Mouse (Mus musculus): ENCODE measurements around the gene Mcm3ap. TPM values are rescaled to one million over a fixed set of nuclear protein-coding genes. Genes with fewer than 3 reads are reported as not detected.

Mcm3ap gene
- polyA plus RNA-seq, 1 experiment from 2014 or later: 67.5 TPM

GRCm38 (mm10) chr10:76486302-76486701 is 17.6 kb downstream of the Mcm3ap start:
- ATAC-seq (ENCODE audit: low FRiP score) (no peak), DNase-seq (ENCODE audit: low spot score) (no peak)
- Histone ChIP-seq H3K27ac (ENCODE audit: low read depth, low read length) (no peak overlapping the region), H3K4me2 (replicated peaks; ENCODE audit: low read depth, low read length) (no peak overlapping the region), H3K27me3 (ENCODE audit: control insufficient read depth, insufficient read depth, low read length) (no peaks in the 10 kb centered on the region), H3K36me3 (ENCODE audit: control insufficient read depth, insufficient read depth, low read length) (peaks cover 27% of the 10 kb centered on the region), H3K4me3 (ENCODE audit: low read depth, low read length) (no peak overlapping the region), H3K4me1 (replicated peaks; ENCODE audit: control insufficient read depth, insufficient read depth, low read length) (no peaks in the 10 kb centered on the region), H3K9me3 (ENCODE audit: control insufficient read depth, low read length) (no peaks in the 10 kb centered on the region), H3K9ac (ENCODE audit: low read depth, low read length) (no peak overlapping the region)
- WGBS: 100% methylated on average over 2 of the region's 2 CpGs

GRCm38 (mm10) chr10:76488265-76488664 is 19.5 kb downstream of the Mcm3ap start:
- ATAC-seq (ENCODE audit: low FRiP score): no peak
- H3K36me3 ChIP-seq (ENCODE audit: control insufficient read depth, insufficient read depth, low read length): peaks cover 27% of the 10 kb centered on the region; the same call in 1 of the 2 replicates
- H3K4me2 ChIP-seq (replicated peaks; ENCODE audit: low read depth, low read length): no peak overlapping the region
- H3K9me3 ChIP-seq (ENCODE audit: control insufficient read depth, low read length): no peaks in the 10 kb centered on the region
- 98% methylated on average over 8 of the region's 8 CpGs for WGBS
- H3K27me3 ChIP-seq (ENCODE audit: control insufficient read depth, insufficient read depth, low read length): no peaks in the 10 kb centered on the region
- no peak overlapping the region for H3K4me3 ChIP-seq (ENCODE audit: low read depth, low read length)
- DNase-seq (ENCODE audit: low spot score): no peak
- no peaks in the 10 kb centered on the region for H3K4me1 ChIP-seq (replicated peaks; ENCODE audit: control insufficient read depth, insufficient read depth, low read length)
- H3K27ac ChIP-seq (ENCODE audit: low read depth, low read length): no peak overlapping the region
- no peak overlapping the region for H3K9ac ChIP-seq (ENCODE audit: low read depth, low read length)

DNA sequence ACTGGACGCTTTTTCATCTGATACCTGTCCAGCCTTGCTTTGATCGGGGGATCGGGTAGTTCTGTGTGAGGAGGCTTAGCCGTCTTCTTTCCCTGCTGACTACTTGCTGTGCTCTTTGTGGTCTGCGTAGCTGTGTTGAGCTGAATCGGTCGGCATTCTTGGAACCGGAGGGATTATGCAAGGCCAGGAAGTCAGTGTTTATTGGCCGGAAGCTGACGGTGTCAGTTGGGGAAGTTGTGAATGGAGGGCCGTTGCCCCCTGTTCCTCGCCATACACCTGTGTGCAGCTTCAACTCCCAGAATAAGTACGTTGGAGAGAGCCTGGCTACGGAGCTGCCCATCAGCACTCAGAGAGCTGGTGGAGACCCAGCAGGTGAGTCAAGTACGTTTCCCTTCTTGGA is 20.5 kb downstream of the Mcm3ap start:
- Histone ChIP-seq H3K36me3 (ENCODE audit: control insufficient read depth, insufficient read depth, low read length) (peaks cover 23% of the 10 kb centered on the region; the same call in 1 of the 2 replicates), H3K9me3 (ENCODE audit: control insufficient read depth, low read length) (no peaks in the 10 kb centered on the region), H3K4me3 (ENCODE audit: low read depth, low read length) (no peak overlapping the region), H3K9ac (ENCODE audit: low read depth, low read length) (no peak overlapping the region), H3K4me1 (replicated peaks; ENCODE audit: control insufficient read depth, insufficient read depth, low read length) (no peaks in the 10 kb centered on the region), H3K4me2 (replicated peaks; ENCODE audit: low read depth, low read length) (no peak overlapping the region), H3K27me3 (ENCODE audit: control insufficient read depth, insufficient read depth, low read length) (no peaks in the 10 kb centered on the region), H3K27ac (ENCODE audit: low read depth, low read length) (no peak overlapping the region)
- ATAC-seq (ENCODE audit: low FRiP score): no peak
- 95% methylated on average over 15 of the region's 15 CpGs for WGBS
- DNase-seq (ENCODE audit: low spot score): no peak

- Histone ChIP-seq H3K4me1 (replicated peaks; ENCODE audit: control insufficient read depth, insufficient read depth, low read length) (no peaks in the 10 kb centered on the region), H3K9me3 (ENCODE audit: control insufficient read depth, low read length) (no peaks in the 10 kb centered on the region), H3K27ac (ENCODE audit: low read depth, low read length) (no peak overlapping the region), H3K4me3 (ENCODE audit: low read depth, low read length) (no peak overlapping the region), H3K27me3 (ENCODE audit: control insufficient read depth, insufficient read depth, low read length) (no peaks in the 10 kb centered on the region), H3K36me3 (ENCODE audit: control insufficient read depth, insufficient read depth, low read length) (peaks cover 21% of the 10 kb centered on the region), H3K9ac (ENCODE audit: low read depth, low read length) (no peak overlapping the region), H3K4me2 (replicated peaks; ENCODE audit: low read depth, low read length) (no peak overlapping the region)
- DNase-seq (ENCODE audit: low spot score) (no peak), ATAC-seq (ENCODE audit: low FRiP score) (no peak)
- WGBS: 71% methylated on average over 1 of the region's 1 CpGs
Measured at GRCm38 (mm10) chr10:76493527-76493926, 24.8 kb downstream of the Mcm3ap start.

DNA sequence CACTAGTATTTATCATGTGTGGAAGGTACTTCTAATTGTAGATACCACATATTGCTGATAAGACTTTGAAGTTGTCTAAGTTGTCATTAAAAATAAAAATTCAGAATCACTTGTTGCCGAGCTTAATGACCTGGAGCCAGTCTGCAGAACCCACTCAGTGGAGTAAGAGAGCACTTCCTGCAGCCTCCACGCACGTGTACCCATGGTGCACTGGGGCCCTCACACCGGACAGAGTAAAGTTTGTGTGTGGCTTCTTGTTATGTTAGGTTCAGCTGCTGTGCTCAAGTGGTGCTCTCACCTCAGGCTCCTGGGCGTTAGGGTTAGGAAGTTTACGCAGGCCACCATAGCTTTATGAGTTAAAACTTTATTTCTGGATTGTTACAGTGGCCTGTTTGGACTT is 26.8 kb downstream of the Mcm3ap start:
- Histone ChIP-seq H3K4me3 (ENCODE audit: low read depth, low read length) (no peak overlapping the region), H3K36me3 (ENCODE audit: control insufficient read depth, insufficient read depth, low read length) (peaks cover 14% of the 10 kb centered on the region), H3K9ac (ENCODE audit: low read depth, low read length) (no peak overlapping the region), H3K27ac (ENCODE audit: low read depth, low read length) (no peak overlapping the region), H3K4me1 (replicated peaks; ENCODE audit: control insufficient read depth, insufficient read depth, low read length) (no peaks in the 10 kb centered on the region), H3K4me2 (replicated peaks; ENCODE audit: low read depth, low read length) (no peak overlapping the region), H3K27me3 (ENCODE audit: control insufficient read depth, insufficient read depth, low read length) (no peaks in the 10 kb centered on the region), H3K9me3 (ENCODE audit: control insufficient read depth, low read length) (no peaks in the 10 kb centered on the region)
- no peak for DNase-seq (ENCODE audit: low spot score)
- ATAC-seq (ENCODE audit: low FRiP score): no peak
- 94% methylated on average over 6 of the region's 6 CpGs for WGBS

- no peak for DNase-seq (ENCODE audit: low spot score)
- H3K36me3 ChIP-seq (ENCODE audit: control insufficient read depth, insufficient read depth, low read length): peaks cover 12% of the 10 kb centered on the region
- no peaks in the 10 kb centered on the region for H3K4me1 ChIP-seq (replicated peaks; ENCODE audit: control insufficient read depth, insufficient read depth, low read length)
- H3K9ac ChIP-seq (ENCODE audit: low read depth, low read length): no peak overlapping the region
- 94% methylated on average over 7 of the region's 7 CpGs for WGBS
- no peak overlapping the region for H3K4me3 ChIP-seq (ENCODE audit: low read depth, low read length)
- H3K4me2 ChIP-seq (replicated peaks; ENCODE audit: low read depth, low read length): no peak overlapping the region
- no peak overlapping the region for H3K27ac ChIP-seq (ENCODE audit: low read depth, low read length)
- H3K27me3 ChIP-seq (ENCODE audit: control insufficient read depth, insufficient read depth, low read length): no peaks in the 10 kb centered on the region
- no peak for ATAC-seq (ENCODE audit: low FRiP score)
- no peaks in the 10 kb centered on the region for H3K9me3 ChIP-seq (ENCODE audit: control insufficient read depth, low read length)
Measured at GRCm38 (mm10) chr10:76496366-76496765, 27.6 kb downstream of the Mcm3ap start.

DNA sequence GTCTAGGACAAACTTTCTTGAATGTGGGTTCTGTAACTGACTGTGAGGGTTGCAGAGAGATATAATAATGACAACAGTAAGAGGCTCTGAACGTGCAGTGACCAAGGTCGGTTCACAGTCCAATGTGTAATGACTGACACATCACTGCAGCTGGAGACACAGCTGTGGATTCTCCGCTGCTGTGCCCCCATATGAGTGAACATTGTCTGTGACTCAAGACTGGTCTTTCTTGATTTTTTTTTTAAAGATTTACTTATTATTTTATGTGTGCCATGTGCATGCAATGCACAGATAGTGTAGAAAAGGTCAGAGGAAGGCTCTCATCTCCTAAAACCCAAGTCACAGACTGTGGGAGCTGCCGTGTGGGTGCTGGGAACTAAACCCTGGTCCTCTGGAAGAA is 28.8 kb downstream of the Mcm3ap start:
- WGBS: 92% methylated on average over 4 of the region's 4 CpGs
- Histone ChIP-seq H3K27me3 (ENCODE audit: control insufficient read depth, insufficient read depth, low read length) (no peaks in the 10 kb centered on the region), H3K9me3 (ENCODE audit: control insufficient read depth, low read length) (no peaks in the 10 kb centered on the region), H3K4me1 (replicated peaks; ENCODE audit: control insufficient read depth, insufficient read depth, low read length) (no peaks in the 10 kb centered on the region), H3K4me2 (replicated peaks; ENCODE audit: low read depth, low read length) (no peak overlapping the region), H3K4me3 (ENCODE audit: low read depth, low read length) (no peak overlapping the region), H3K9ac (ENCODE audit: low read depth, low read length) (no peak overlapping the region), H3K36me3 (ENCODE audit: control insufficient read depth, insufficient read depth, low read length) (peaks cover 12% of the 10 kb centered on the region), H3K27ac (ENCODE audit: low read depth, low read length) (no peak overlapping the region)
- ATAC-seq (ENCODE audit: low FRiP score) (no peak), DNase-seq (ENCODE audit: low spot score) (no peak)

GRCm38 (mm10) chr10:76504271-76504943 is 35.7 kb downstream of the Mcm3ap start:
- Histone ChIP-seq H3K4me1 (replicated peaks; ENCODE audit: control insufficient read depth, insufficient read depth, low read length) (no peaks in the 10 kb centered on the region), H3K36me3 (ENCODE audit: control insufficient read depth, insufficient read depth, low read length) (peaks cover 10% of the 10 kb centered on the region), H3K4me3 (ENCODE audit: low read depth, low read length) (no peak overlapping the region), H3K4me2 (replicated peaks; ENCODE audit: low read depth, low read length) (no peak overlapping the region), H3K9ac (ENCODE audit: low read depth, low read length) (no peak overlapping the region), H3K27ac (ENCODE audit: low read depth, low read length) (no peak overlapping the region), H3K27me3 (ENCODE audit: control insufficient read depth, insufficient read depth, low read length) (no peaks in the 10 kb centered on the region), H3K9me3 (ENCODE audit: control insufficient read depth, low read length) (no peaks in the 10 kb centered on the region)
- ATAC-seq (ENCODE audit: low FRiP score) (no peak), DNase-seq (ENCODE audit: low spot score) (no peak)
- WGBS: 89% methylated on average over 11 of the region's 11 CpGs

DNA sequence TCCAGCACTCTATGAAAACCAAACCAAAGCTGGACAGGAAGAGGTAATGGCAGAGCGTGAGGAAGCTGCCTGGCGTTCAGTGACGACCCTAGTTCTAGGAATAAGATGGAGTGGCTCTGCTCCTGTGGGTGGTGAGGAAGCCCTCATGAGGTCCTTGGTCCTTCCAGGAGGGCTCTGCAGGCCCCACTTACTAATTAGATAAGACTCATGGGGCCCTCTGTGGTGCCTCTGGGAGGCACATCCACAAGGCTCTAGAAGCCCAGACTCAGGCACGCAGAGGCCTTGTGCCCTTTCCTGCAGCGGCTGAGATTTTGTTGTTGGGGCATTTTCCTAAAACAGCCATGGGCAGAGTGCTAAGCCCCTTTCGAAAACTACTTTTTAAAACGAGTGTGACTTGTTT is 37.1 kb downstream of the Mcm3ap start:
- H3K9ac ChIP-seq (ENCODE audit: low read depth, low read length): no peak overlapping the region
- WGBS: 91% methylated on average over 7 of the region's 7 CpGs
- no peak overlapping the region for H3K4me2 ChIP-seq (replicated peaks; ENCODE audit: low read depth, low read length)
- no peak overlapping the region for H3K27ac ChIP-seq (ENCODE audit: low read depth, low read length)
- peaks cover 8% of the 10 kb centered on the region for H3K36me3 ChIP-seq (ENCODE audit: control insufficient read depth, insufficient read depth, low read length)
- ATAC-seq (ENCODE audit: low FRiP score) (no peak), DNase-seq (ENCODE audit: low spot score) (no peak)
- H3K27me3 ChIP-seq (ENCODE audit: control insufficient read depth, insufficient read depth, low read length): no peaks in the 10 kb centered on the region
- no peaks in the 10 kb centered on the region for H3K9me3 ChIP-seq (ENCODE audit: control insufficient read depth, low read length)
- no peaks in the 10 kb centered on the region for H3K4me1 ChIP-seq (replicated peaks; ENCODE audit: control insufficient read depth, insufficient read depth, low read length)
- H3K4me3 ChIP-seq (ENCODE audit: low read depth, low read length): no peak overlapping the region
